In the genomic region with DNA sequence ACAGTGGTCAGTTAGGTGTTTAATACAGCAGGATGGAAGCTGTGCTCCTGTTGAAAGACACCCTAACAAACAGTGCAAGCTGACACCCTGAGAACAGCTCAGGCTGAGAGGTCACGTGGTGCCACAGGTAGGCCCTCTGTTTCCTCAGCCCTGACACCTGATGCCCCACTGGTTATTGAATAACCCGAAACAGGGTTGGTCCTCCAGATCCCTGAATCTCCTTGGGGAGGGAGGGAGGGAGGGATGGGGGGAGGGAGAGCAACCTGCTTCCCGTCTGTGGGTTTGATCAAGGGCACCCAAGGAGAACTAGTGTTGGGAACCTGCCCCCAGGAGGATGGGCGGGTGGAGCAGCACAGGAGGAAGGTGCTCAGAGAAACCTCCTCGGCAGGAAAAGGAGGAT, we compare ENCODE assay signal across 11 mouse cellular contexts. TPM values are rescaled to one million over a fixed set of nuclear protein-coding genes. Genes with fewer than 3 reads are reported as not detected.
DNase-seq lines count a peak whose midpoint lies in the region; ATAC-seq lines count a peak whose summit lies in the region.
"Had no signal": no experiment of that assay in that cellular context is flagged by ENCODE, and none has a peak within 500 bp of the region (broad histone marks: within the 10 kb centered on the region; RNA-seq: fewer than 3 reads in every experiment).

No protein-coding gene starts in this region.

- peak; percentile 73 for ATAC-seq in embryonic facial prominence, embryonic 15.5 days (ENCODE audit: insufficient number of reproducible peaks, low FRiP score, low TSS enrichment, low read depth)
- peak; percentile 67 for ATAC-seq in liver, embryonic 13.5 days (ENCODE audit: low read depth)
- ATAC-seq in stomach, embryonic 14.5 days (ENCODE audit: insufficient number of reproducible peaks, insufficient read depth, low FRiP score, low read depth), result peak; percentile 92
- ATAC-seq: forebrain, embryonic 13.5 days had no signal

- H3K36me3 ChIP-seq in embryonic facial prominence, embryonic 15.5 days, result no peaks in the 10 kb centered on the region
- no peaks in the 10 kb centered on the region for H3K36me3 ChIP-seq in liver, embryonic 13.5 days
- H3K36me3 ChIP-seq in stomach, embryonic 14.5 days (ENCODE audit: control insufficient read depth, insufficient read depth, low read length), result no peaks in the 10 kb centered on the region
- H3K36me3 ChIP-seq: G1E had no signal

- H3K9ac ChIP-seq in embryonic facial prominence, embryonic 15.5 days, result no peak overlapping the region
- H3K9ac ChIP-seq in liver, embryonic 13.5 days, result no peak overlapping the region
- no peak overlapping the region for H3K9ac ChIP-seq in stomach, embryonic 14.5 days (replicated peaks; ENCODE audit: low read depth, low read length)
- H3K9ac ChIP-seq: forebrain, embryonic 13.5 days had no signal

- no peak overlapping the region for H3K4me2 ChIP-seq in embryonic facial prominence, embryonic 15.5 days (replicated peaks)
- no peak overlapping the region for H3K4me2 ChIP-seq in liver, embryonic 13.5 days
- no peak overlapping the region for H3K4me2 ChIP-seq in stomach, embryonic 14.5 days (replicated peaks; ENCODE audit: low read depth, low read length)
- H3K4me2 ChIP-seq: forebrain, embryonic 13.5 days had no signal

- H3K9me3 ChIP-seq in embryonic facial prominence, embryonic 15.5 days (replicated peaks), result no peaks in the 10 kb centered on the region
- H3K9me3 ChIP-seq in liver, embryonic 13.5 days (replicated peaks), result no peaks in the 10 kb centered on the region
- no peaks in the 10 kb centered on the region for H3K9me3 ChIP-seq in stomach, embryonic 14.5 days (ENCODE audit: control insufficient read depth, low read depth, low read length)
- H3K9me3 ChIP-seq: forebrain, embryonic 13.5 days; G1E had no signal

- H3K4me1 ChIP-seq in embryonic facial prominence, embryonic 15.5 days, result 0 out of 2 replicates have a peak, but pooled peaks cover 6% of the 10 kb centered on the region
- H3K4me1 ChIP-seq in liver, embryonic 13.5 days (replicated peaks), result 0 out of 2 replicates have a peak, but pooled peaks cover 11% of the 10 kb centered on the region
- H3K4me1 ChIP-seq in stomach, embryonic 14.5 days (ENCODE audit: control insufficient read depth, insufficient read depth, low read length), result peaks cover 3% of the 10 kb centered on the region; the same call in 1 of the 2 replicates
- H3K4me1 ChIP-seq: forebrain, embryonic 13.5 days had no signal

- no peak overlapping the region for H3K4me3 ChIP-seq in embryonic facial prominence, embryonic 15.5 days (replicated peaks)
- no peak overlapping the region for H3K4me3 ChIP-seq in liver, embryonic 13.5 days (replicated peaks)
- no peak overlapping the region for H3K4me3 ChIP-seq in stomach, embryonic 14.5 days (ENCODE audit: low read depth, low read length)
- H3K4me3 ChIP-seq: forebrain, embryonic 13.5 days had no signal

- no peaks in the 10 kb centered on the region for H3K27me3 ChIP-seq in embryonic facial prominence, embryonic 15.5 days
- H3K27me3 ChIP-seq in liver, embryonic 13.5 days, result peaks cover 14% of the 10 kb centered on the region; the same call in 1 of the 2 replicates
- no peaks in the 10 kb centered on the region for H3K27me3 ChIP-seq in stomach, embryonic 14.5 days (ENCODE audit: control insufficient read depth, insufficient read depth, low read length)

- DNase-seq in kidney, adult 8-10 months, result peak; percentile 86 to 94
- DNase-seq in liver, embryonic 13.5 days, result no peak
- no peak for DNase-seq in gastrocnemius, adult 8-10 months (ENCODE audit: low spot score in 2 of 2)
- DNase-seq in natural killer cell, adult 2 months (ENCODE audit: low spot score in 2 of 2), result no peak
- no peak for DNase-seq in adrenal gland, adult (ENCODE audit: inconsistent age in 2 of 2, low spot score in 1 of 2)
- DNase-seq: embryo, embryonic 11 days; retina, postnatal 1 day had no signal

- H3K27ac ChIP-seq in embryonic facial prominence, embryonic 15.5 days (replicated peaks), result no peak overlapping the region
- H3K27ac ChIP-seq in liver, embryonic 13.5 days, result no peak overlapping the region
- H3K27ac ChIP-seq in stomach, embryonic 14.5 days (ENCODE audit: low read length), result peak overlapping the region; percentile 52; the same call in 1 of the 2 replicates
- H3K27ac ChIP-seq: forebrain, embryonic 13.5 days had no signal

- 32% methylated on average over 5 of the region's 5 CpGs for WGBS in embryonic facial prominence, embryonic 15.5 days
- 28% methylated on average over 5 of the region's 5 CpGs for WGBS in liver, embryonic 13.5 days (ENCODE audit: insufficient replicate concordance)
- 46% methylated on average over 5 of the region's 5 CpGs for WGBS in stomach, embryonic 14.5 days

RNA-seq across cellular contexts. Expression of a gene that starts 18.6 kb away (rescaled TPM):
- polyA plus RNA-seq in embryonic facial prominence, embryonic 15.5 days (2015; fragmentation: Nextera tagmentation; extraction: Ambion mirVana), result 63.6 and 66.0 TPM in 2 replicates
- 5.9 and 6.9 TPM in 2 replicates for polyA plus RNA-seq in liver, embryonic 13.5 days (2015; fragmentation: Nextera tagmentation; extraction: Ambion mirVana)
- polyA plus RNA-seq in stomach, embryonic 14.5 days (2014; fragmentation: Nextera tagmentation; extraction: Ambion mirVana), result 74.1 and 75.8 TPM in 2 replicates
- 10 to 100 TPM in 2 of 4 experiments, 1 to 10 TPM in 2; 8.9 to 13.4 (median 9.9) TPM for total RNA-seq in gastrocnemius, adult 8-10 months (2022)

Comparison
In these comparisons a context has a peak if more than half of its experiments do, and no peak if none do; other contexts are left out.
1. DNase-seq: peak in kidney, adult 8-10 months (2 of 2); none in liver, embryonic 13.5 days (single experiment), gastrocnemius, adult 8-10 months (0 of 2), natural killer cell, adult 2 months (0 of 2) and adrenal gland, adult (0 of 2).
2. Peak in every context shown above with its lines, with median percentiles within 50 percentile points of each other: ATAC-seq.